Mouse (Mus musculus) spleen, adult 2 months (tissue): ENCODE results near the gene Fen1.

Experiments
- CTCF ChIP-seq: fragments of 200-500 bp; IDR thresholded peaks from 2 replicates; pipeline ENCODE4 v1.5.1; 2011; ENCODE audit warnings: mild to moderate bottlenecking, inconsistent platforms; ENCODE audit not compliant: insufficient read depth, insufficient read length, insufficient replicate concordance; ENCODE audit errors: extremely low read depth
- POLR2A ChIP-seq: fragments of 200-500 bp; IDR thresholded peaks from 2 replicates; pipeline ENCODE4 v1.6.1; 2011; ENCODE audit warnings: low read depth, low read length, inconsistent platforms

DNA sequence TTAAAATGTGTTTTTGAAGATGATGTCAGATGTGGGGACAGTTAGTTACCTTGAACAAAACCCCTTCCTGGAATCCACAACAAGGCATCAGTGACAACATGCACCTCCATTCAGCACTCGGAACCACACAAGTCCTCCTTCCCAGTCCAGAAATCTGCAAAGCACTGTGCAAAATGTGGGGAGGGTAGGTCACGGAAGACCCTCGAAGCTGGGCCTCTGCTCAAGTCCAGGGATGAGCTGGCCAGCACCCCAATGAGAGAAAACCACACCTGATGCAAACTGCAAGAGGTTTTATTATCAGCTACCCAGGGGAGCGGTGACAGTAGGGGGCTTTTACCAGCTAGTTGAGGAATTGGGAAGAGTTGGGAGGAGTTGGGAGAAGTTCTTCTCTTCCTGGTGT lies 29.0 kb downstream of the Fen1 start:
- TF ChIP-seq CTCF (no peak), POLR2A (no peak)
